Mouse (Mus musculus) c-Kit-positive CD71-positive TER-119-negative erythroid progenitor cells, embryonic 14.5 days (primary cell): Measurements from ENCODE around the gene Arid1b.
"Not testable (repeated sequence)": the region's sequence is repeated elsewhere in the genome, so short reads cannot be mapped to it uniquely, and the experiment has no call there.

Experiments used
- DNase-seq: peaks from one replicate; pipeline ENCODE4 v3.0.0-alpha.2; 2013; ENCODE audit warnings: low read depth

Gene Arid1b

GRCm38 (mm10) chr17:5088241-5088640, 94.1 kb downstream of the Arid1b start:
- DNase-seq, result not testable (repeated sequence)

- no peak for DNase-seq
These were observed 94.7 kb downstream of the Arid1b start for GRCm38 (mm10) chr17:5088822-5089221.

- no peak for DNase-seq
These were observed 95.4 kb downstream of the Arid1b start for GRCm38 (mm10) chr17:5089541-5089940.

- DNase-seq, result no peak
These were observed 97.4 kb downstream of the Arid1b start for GRCm38 (mm10) chr17:5091490-5091889.

GRCm38 (mm10) chr17:5091934-5092333, 97.8 kb downstream of the Arid1b start:
- no peak for DNase-seq

GRCm38 (mm10) chr17:5093343-5093742, 99.2 kb downstream of the Arid1b start:
- not testable (repeated sequence) for DNase-seq

GRCm38 (mm10) chr17:5094636-5095035, 100.5 kb downstream of the Arid1b start:
- no peak for DNase-seq

GRCm38 (mm10) chr17:5095741-5096140, 101.6 kb downstream of the Arid1b start:
- DNase-seq, result no peak

- DNase-seq, result no peak
These were observed 102.9 kb downstream of the Arid1b start for GRCm38 (mm10) chr17:5097046-5097445.

GRCm38 (mm10) chr17:5097545-5098475, 103.7 kb downstream of the Arid1b start:
- DNase-seq, result no peak

GRCm38 (mm10) chr17:5098727-5099126, 104.6 kb downstream of the Arid1b start:
- no peak for DNase-seq

GRCm38 (mm10) chr17:5099238-5099637, 105.1 kb downstream of the Arid1b start:
- peak; percentile 87 for DNase-seq

- DNase-seq, result no peak
These were observed 107.0 kb downstream of the Arid1b start for GRCm38 (mm10) chr17:5101157-5101556.

- DNase-seq, result no peak
These were observed 107.8 kb downstream of the Arid1b start for GRCm38 (mm10) chr17:5101887-5102286.

- no peak for DNase-seq
These were observed 111.6 kb downstream of the Arid1b start for GRCm38 (mm10) chr17:5105746-5106145.

- no peak for DNase-seq
These were observed 112.4 kb downstream of the Arid1b start for GRCm38 (mm10) chr17:5106263-5107195.

GRCm38 (mm10) chr17:5107501-5107900, 113.4 kb downstream of the Arid1b start:
- no peak for DNase-seq

- DNase-seq, result no peak
These were observed 113.9 kb downstream of the Arid1b start for GRCm38 (mm10) chr17:5108022-5108421.

- DNase-seq, result no peak
These were observed 114.5 kb downstream of the Arid1b start for GRCm38 (mm10) chr17:5108546-5109142.

GRCm38 (mm10) chr17:5109343-5109742, 115.2 kb downstream of the Arid1b start:
- DNase-seq, result no peak

GRCm38 (mm10) chr17:5110159-5110558, 116.0 kb downstream of the Arid1b start:
- no peak for DNase-seq

- DNase-seq, result not testable (repeated sequence)
These were observed 116.8 kb downstream of the Arid1b start for GRCm38 (mm10) chr17:5110981-5111380.
